Mouse (Mus musculus) testis, postnatal 10 days (tissue): ENCODE results near the gene Ddx27.
A peak's percentile ranks its signal among the peaks of the same experiment; 100 is the strongest.

ENCODE experiments used
- DNase-seq: peaks from one replicate; pipeline ENCODE4 v3.0.0; 2021; ENCODE audit warnings: low spot score

Gene Ddx27

DNA sequence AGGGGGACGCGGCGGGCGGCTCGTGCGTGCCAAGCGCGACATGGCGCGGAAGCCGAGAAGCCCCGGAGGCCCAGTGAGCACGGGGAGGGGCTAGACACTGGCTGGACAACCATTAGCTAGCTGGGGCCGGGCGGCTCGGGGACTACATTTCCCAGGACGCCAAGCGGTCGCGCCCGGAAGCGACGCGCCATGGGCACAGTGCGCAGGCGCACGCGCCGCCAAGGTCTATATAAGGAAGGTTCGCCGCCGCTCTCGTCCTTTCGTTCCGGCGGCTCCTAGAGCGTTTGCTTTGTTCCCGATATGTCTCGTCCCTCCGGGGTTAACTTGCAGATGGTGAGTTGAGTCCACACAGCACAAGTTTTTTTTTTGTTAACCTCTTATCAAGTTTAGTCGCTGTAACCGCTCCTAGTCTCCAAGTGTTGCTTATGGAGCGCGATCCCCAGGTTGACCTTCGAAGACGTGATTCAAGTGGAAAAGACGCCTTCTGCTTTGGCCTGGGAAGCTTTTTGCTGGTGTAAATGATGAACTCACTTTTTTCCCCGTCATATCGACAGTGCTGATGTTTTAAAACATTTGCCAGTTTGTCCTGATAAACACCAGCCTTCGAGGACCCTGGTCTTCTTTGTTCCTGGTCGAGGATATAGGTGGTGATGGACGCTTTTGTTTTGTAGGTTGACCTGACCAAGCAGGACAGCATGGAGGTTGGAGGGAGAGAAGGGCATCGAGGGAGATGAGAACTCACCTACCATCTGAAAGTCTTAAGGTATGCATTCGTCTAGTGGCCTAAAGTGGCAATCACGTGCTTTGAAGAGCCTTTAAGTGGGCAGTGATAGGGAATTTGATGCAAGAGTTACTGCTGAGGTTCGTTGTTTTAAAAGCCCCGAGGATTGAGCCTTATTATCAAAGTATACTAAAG, 48.2 kb downstream of the Ddx27 start, which contains the start of gene Znfx1:
TSS of gene Znfx1 (minus strand) at position 51 of the 916 bp plus-strand sequence.
- peak; percentile 99 for DNase-seq

GRCm38 (mm10) chr2:167063906-167064496, 49.0 kb downstream of the Ddx27 start:
- no peak for DNase-seq

DNA sequence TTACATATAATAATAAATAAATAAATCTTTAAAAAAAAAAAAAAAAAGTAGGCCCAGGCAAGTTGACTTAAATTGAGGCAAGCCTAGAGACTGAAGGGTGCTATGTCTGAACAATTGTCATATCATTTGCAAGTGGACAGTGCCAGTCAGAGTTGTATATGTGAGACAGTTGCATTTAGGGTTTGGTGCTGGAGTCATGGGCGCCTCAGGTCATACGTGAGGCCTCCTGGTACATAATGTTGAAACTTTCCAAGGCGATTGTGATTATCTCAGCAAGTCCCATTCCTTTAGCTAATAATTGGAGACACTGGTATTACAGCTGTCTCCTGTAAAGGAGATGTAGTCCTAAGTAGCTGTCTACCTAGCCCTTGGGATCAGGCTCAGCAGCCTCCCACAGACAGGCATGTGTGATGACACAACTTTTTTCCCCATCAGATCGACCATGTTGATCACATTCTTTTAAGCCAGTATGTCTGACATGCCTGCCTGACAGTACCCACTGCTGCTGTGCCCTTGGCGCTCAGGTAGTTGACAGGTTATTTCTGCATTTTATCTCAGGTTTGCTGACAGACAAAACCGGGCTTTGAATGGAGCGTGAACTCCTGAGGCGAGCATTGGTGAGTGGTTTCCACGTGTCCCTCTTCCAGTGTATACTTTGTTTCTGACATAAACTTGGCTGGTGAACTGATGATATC, 49.8 kb downstream of the Ddx27 start:
- no peak for DNase-seq

GRCm38 (mm10) chr2:167066031-167066430, 51.0 kb downstream of the Ddx27 start:
- no peak for DNase-seq

DNA sequence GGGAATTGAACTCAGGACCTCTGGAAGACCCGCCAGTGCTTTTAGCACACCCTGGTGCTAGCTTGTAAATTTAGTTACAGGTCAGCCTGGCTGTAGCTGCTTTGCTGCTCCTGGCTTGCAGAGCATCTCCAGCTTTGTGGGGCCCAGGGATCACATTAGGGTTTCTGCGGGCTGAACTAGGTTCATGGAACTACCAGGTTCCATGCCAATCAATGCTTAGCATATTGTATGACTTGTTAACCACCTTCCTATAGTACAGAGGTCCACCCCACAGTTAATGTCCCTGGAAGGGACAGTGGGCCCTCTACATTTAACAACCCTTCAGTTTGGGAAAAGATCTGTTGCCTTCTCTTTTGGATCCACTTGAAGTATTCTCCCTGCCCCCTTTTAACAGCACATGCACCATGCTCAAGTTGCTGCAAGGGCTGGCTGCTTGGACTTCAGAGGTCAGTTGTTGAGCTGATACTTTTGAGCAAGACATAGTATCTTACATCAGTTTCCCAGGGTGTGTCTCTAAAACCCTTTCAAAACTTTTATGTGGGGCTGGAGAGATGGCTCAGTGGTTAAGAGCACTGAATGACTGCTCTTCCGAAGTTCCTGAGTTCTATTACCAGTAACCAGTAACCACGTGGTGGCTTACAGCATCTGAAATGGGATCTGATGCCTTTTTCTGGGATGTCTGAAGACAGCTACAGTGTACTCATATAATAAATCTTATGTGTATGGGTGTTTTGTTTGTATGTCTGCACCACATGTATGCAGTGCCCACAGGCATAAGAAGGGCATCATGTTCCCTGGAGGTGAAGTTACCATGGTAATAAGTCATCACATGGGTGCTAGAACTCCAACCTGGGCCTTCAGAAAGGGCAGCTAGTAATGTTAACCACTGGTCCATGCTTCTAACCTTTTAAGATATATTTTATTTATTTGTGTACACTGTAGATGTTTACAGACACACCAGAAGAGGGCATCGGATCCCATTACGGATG, 51.8 kb downstream of the Ddx27 start:
- no peak for DNase-seq

DNA sequence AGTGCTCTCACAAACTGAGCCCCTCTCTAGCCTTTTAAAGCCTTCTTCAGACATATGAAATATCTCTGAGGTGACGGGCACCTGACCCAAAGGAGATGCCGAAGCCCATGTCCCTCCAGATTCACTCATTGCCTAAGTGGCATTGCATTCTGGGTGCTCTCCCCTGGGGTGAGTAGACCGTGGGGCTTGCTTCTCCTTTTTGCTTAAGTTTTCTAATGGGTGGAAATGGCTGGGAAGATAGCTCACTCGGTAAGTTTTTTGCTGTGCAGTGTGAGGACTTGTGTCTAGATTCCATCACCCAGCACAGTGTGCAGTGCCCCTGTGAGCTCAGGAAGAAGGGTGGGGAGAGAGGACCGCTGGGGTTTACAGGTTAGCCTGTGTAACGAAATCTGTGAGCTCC, 52.6 kb downstream of the Ddx27 start:
- DNase-seq: no peak

DNA sequence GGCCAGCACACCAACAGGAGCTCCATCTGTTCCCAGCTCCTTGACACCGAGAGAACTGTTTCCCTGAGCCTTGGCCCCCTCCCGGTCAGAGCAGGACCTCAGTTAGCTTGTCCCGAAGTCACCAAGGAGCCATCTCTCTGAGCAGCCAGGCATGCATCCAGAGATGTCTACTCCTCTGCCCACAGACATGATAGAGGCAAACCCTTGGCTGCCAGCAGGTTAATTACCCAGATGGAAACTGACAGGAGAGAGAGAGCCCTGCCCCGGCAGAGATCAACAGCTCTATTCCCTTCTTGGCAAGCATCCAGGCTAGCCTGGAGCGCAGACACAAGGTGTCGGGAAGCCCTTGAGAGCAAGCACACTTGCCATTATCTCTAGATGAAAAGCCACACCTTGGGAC, 55.3 kb downstream of the Ddx27 start:
- DNase-seq: no peak

- no peak for DNase-seq
Observed at GRCm38 (mm10) chr2:167071266-167071640, 56.3 kb downstream of the Ddx27 start.

DNA sequence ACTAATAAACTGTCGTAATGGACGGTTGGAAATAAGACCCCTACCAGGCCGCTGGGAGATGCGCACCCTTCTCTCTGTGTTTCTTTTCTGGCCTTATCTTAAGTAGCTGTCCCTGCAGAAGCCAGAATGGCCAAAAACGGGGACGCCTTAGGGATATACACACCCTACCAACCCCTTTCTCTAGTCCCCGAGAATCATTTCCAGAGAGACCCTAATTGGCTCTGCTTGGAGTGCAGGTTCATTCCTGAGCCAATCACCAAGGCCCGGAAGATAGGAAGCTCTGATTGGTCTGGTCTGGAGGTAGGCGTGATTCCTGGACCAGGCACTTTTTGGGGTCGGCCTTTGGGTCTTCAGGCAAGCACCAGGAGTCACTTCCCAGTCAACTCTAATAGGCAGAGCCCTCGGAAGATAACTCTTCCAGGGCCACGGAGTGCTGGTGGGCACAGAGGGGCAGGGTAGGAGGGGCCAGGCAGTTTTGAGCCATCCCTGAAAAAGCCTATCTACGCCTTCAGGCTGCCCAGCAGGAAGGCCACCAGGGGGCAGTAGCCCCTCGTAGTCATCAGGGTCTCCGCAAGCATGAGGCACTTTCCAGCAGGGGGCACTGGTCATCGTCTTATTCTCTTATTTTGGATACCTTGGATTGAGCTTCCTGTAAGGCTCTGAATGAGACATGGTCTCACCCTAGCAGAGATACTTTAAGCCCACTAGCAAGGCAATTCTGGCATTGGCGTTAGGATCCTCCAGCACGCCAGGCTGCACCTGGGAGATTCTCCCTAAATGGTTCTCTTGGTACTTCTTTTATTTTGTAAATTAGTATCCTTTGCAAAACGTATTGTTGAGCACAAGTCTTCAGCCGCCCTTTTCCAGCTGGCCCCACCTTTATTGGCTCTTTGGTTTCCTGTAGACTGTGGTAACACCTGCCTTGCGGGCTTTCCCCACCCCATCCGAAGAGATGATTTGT, 56.9 kb downstream of the Ddx27 start:
- peak; percentile 99 for DNase-seq

- no peak for DNase-seq
Observed at GRCm38 (mm10) chr2:167074587-167074986, 59.6 kb downstream of the Ddx27 start.

DNA sequence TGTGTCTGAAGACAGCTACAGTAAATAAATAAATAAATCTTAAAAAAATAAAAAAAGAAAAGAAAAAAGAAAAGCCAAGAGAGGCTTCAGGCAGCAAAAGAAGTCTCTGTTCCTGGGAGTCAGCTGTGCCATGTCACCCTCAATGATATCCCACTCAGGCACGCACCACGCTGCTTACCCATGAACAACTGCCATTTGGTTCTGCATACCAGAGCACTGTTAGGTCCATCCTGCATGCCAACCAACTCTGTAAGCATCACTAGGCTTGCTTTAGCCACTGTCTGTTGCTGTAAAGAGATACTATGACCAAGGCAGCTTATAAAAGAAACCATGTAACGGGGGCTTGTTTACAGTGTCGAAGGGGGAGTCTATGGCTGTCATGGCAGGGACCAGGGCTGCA, 61.4 kb downstream of the Ddx27 start:
- no peak for DNase-seq

GRCm38 (mm10) chr2:167076759-167077158, 61.8 kb downstream of the Ddx27 start:
- no peak for DNase-seq

GRCm38 (mm10) chr2:167077199-167077962, 62.4 kb downstream of the Ddx27 start:
- DNase-seq: no peak

- no peak for DNase-seq
Observed at GRCm38 (mm10) chr2:167078486-167078885, 63.5 kb downstream of the Ddx27 start.

- no peak for DNase-seq
Observed at GRCm38 (mm10) chr2:167078931-167079495, 64.0 kb downstream of the Ddx27 start.

DNA sequence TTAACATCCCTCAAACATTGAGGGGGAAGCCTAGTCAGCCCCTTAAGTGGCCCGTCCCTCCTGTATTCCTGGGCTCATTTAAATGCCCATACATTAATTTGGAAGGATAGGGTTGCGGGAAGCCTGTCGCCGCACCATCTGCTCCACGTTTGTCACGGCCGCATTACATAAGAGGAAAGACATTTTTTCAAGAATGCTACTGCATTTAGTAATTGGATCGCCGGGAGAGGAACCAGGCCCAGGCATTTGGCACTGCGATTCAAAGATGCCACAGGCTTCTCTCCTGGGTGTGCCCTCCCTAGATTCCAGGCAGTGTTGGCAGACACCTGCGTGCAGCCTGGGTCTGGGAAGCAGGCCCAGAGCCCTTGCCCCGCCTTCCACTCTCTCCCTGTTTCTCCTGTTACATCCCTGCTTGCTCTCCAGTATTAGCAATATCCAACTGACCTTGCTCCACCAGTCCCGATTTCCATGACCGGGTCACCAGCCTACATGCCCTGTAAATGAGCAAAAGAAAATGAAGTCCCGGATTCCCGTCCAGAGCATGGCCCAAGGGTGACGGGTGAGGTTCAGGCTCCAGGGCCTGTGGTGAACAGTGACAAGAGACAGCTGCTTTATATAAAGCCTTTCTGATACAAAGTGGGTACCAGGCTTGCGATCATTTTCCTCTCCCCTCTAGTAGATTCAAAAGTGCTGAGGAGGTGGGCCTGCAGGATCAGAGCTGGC, 64.7 kb downstream of the Ddx27 start:
- DNase-seq: peak; percentile 48

DNA sequence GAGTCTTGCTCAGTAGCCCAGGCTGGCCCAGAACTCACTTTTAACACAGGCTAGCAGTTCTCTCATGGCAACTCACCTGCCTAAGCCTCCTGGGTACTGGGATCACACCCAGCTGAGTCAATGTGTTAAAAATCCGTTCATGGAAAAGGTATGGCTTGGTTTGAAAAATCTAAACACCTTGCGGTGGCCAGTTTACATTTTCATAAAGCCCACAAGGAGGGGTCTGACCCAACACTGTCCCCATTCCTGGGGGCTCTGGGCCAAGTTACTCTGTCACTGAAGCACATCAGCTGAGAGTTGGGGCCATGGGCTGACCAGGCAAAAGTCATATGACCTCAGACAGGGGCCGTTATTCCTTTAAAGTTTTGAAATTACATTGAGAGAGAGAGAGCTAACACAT, 65.4 kb downstream of the Ddx27 start:
- DNase-seq: no peak

DNA sequence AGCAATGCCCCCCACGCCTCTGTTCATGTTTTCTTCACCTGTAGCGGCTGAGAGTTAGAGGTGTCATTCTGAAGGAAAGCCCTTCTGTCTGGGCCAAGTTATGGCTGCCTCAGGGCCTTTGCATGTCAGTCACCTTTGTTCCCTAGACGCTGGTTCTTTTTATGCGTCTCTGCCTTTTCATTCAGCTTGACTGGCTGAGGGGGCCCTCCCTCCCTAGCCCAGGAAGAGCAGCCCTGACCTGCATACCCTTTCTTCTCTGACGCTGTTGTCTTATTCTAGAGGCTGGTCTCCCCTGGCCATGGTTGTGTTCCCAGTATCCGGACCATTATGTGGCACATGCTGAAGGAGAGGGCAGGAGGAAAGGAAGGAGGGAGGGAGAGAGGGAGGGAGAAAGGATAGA, 66.1 kb downstream of the Ddx27 start:
- no peak for DNase-seq

DNA sequence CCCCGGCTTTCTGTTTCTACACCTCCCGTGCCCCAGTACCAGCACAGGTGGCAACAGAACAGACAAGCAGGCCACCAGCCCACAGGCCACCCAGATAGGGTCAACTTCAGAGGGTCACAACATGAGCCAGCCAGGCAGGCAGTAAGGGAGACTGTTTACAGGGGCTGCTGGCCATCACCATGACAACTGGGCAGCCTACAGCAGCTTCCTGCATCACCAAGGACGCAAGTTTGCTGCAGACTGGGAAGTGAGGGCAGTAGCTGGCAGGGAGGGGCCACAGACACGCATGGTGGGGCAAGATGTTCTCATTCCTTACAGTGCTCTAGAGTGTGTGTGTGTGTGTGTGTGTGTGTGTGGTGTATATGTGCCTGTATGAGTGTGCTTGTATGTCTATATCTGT, 66.6 kb downstream of the Ddx27 start:
- DNase-seq: no peak
